Comparison of ENCODE assay signal across 25 mouse cellular contexts in genomic region chr5:126816069-126816468, GRCm38 (mm10).
"Had no signal": no experiment of that assay in that cellular context is flagged by ENCODE, and none has a peak within 500 bp of the region (broad histone marks: within the 10 kb centered on the region; RNA-seq: fewer than 3 reads in every experiment).

No protein-coding gene starts in this region.

- ATAC-seq: inflammation-experienced regulatory T-cells, adult 6 months; intestine, embryonic 15.5 days; intestine, postnatal 0 days had no signal

- H3K36me3 ChIP-seq: heart, embryonic 10.5 days; heart, embryonic 12.5 days; hindbrain, embryonic 10.5 days; hindbrain, embryonic 13.5 days; hindbrain, embryonic 15.5 days; intestine, embryonic 15.5 days; limb, embryonic 10.5 days; limb, embryonic 12.5 days; liver, embryonic 13.5 days; liver, embryonic 15.5 days had no signal

- H3K4me2 ChIP-seq: heart, embryonic 12.5 days; hindbrain, embryonic 13.5 days; hindbrain, embryonic 15.5 days; intestine, embryonic 15.5 days; limb, embryonic 12.5 days; liver, embryonic 11.5 days; liver, embryonic 13.5 days; liver, embryonic 15.5 days had no signal

- H3K27ac ChIP-seq: gastrocnemius, adult 2 months; heart, embryonic 10.5 days; hindbrain, embryonic 10.5 days; hindbrain, embryonic 13.5 days; hindbrain, embryonic 15.5 days; intestine, embryonic 15.5 days; limb, embryonic 10.5 days; limb, embryonic 12.5 days; liver, embryonic 13.5 days; liver, embryonic 15.5 days had no signal

- H3K9ac ChIP-seq: heart, embryonic 12.5 days; hindbrain, embryonic 13.5 days; hindbrain, embryonic 15.5 days; intestine, embryonic 15.5 days; limb, embryonic 12.5 days; liver, embryonic 13.5 days; liver, embryonic 15.5 days had no signal

- H3K4me3 ChIP-seq: gastrocnemius, adult 2 months; heart, embryonic 10.5 days; heart, embryonic 12.5 days; hindbrain, embryonic 10.5 days; hindbrain, embryonic 13.5 days; hindbrain, embryonic 15.5 days; intestine, embryonic 15.5 days; limb, embryonic 10.5 days; limb, embryonic 12.5 days; liver, embryonic 13.5 days; liver, embryonic 15.5 days had no signal

- DNase-seq: gastrocnemius, adult 2 months; gastrocnemius, postnatal 10 days; gastrocnemius, postnatal 25 days; heart, adult 18-20 months; heart, postnatal 10 days; heart, postnatal 4 days; kidney, adult 18-20 months; kidney, adult 8-10 months; kidney, postnatal 10 days; kidney, postnatal 25 days; kidney, postnatal 4 days; liver; liver, embryonic 13.5 days had no signal

- H3K9me3 ChIP-seq: heart, embryonic 10.5 days; hindbrain, embryonic 15.5 days; intestine, embryonic 15.5 days; limb, embryonic 10.5 days; liver, embryonic 13.5 days; liver, embryonic 15.5 days had no signal

- H3K4me1 ChIP-seq: heart, embryonic 10.5 days; heart, embryonic 12.5 days; hindbrain, embryonic 10.5 days; hindbrain, embryonic 13.5 days; hindbrain, embryonic 15.5 days; intestine, embryonic 15.5 days; limb, embryonic 10.5 days; limb, embryonic 12.5 days; liver, embryonic 13.5 days; liver, embryonic 15.5 days had no signal

- H3K27me3 ChIP-seq: heart, embryonic 12.5 days; hindbrain, embryonic 13.5 days; hindbrain, embryonic 15.5 days; intestine, embryonic 15.5 days; limb, embryonic 12.5 days; liver, embryonic 13.5 days; liver, embryonic 15.5 days had no signal
